ENCODE assay signal across 8 mouse cellular contexts in genomic region chr14:55671833-55672740, GRCm38 (mm10). TPM values are rescaled to one million over a fixed set of nuclear protein-coding genes. Genes with fewer than 3 reads are reported as not detected.
A peak's percentile ranks its signal among the peaks of the same experiment; 100 is the strongest.
DNase-seq lines count a peak whose midpoint lies in the region; ATAC-seq and TF ChIP-seq lines count a peak whose summit lies in the region.

Gene Gmpr2 (plus strand): TSS chr14:55671941.
Gene Nedd8 (minus strand): TSS chr14:55672124.

- TF ChIP-seq POLR2A in MEL (IDR thresholded peaks at IDR 0.05; ENCODE audit: control insufficient read depth in 1 of 2, insufficient read depth in 1 of 2, low read depth in 1 of 2, low read length in 2 of 2, poor library complexity in 1 of 2): peak; percentile 40 to 74; a peak in 1 of 4 replicates
- peak; percentile 77 for TF ChIP-seq POLR2A in cerebellum, adult 2 months (IDR thresholded peaks at IDR 0.05; ENCODE audit: borderline replicate concordance, insufficient read depth, low read length)

- peak; percentile 99 for ATAC-seq in forebrain, postnatal 0 days
- ATAC-seq in lung, embryonic 15.5 days (ENCODE audit: borderline replicate concordance, extremely low read depth, low FRiP score, low TSS enrichment): peak; percentile 99

- H3K36me3 ChIP-seq in MEL (ENCODE audit: control insufficient read depth in 1 of 2, insufficient read depth in 2 of 2, low read length in 2 of 2): peaks cover 0 to 37% of the 10 kb centered on the region in 2 experiments; a peak in 2 of 4 replicates
- peaks cover 9% of the 10 kb centered on the region for H3K36me3 ChIP-seq in forebrain, postnatal 0 days (ENCODE audit: insufficient read depth)
- H3K36me3 ChIP-seq in lung, embryonic 15.5 days: peaks cover 31% of the 10 kb centered on the region

- no peaks in the 10 kb centered on the region for H3K9me3 ChIP-seq in MEL (replicated peaks; ENCODE audit: insufficient read depth, low read length)
- no peaks in the 10 kb centered on the region for H3K9me3 ChIP-seq in forebrain, postnatal 0 days (ENCODE audit: low read length)
- no peaks in the 10 kb centered on the region for H3K9me3 ChIP-seq in lung, embryonic 15.5 days

- H3K79me2 ChIP-seq in MEL (ENCODE audit: control insufficient read depth, insufficient read depth, low read length, poor library complexity): peaks cover 30% of the 10 kb centered on the region

- TF ChIP-seq RAD21 in MEL (IDR thresholded peaks at IDR 0.05; ENCODE audit: low read depth, low read length): no peak

- peak within 1 kb of the TSS; percentile 78 for H3K9ac ChIP-seq in MEL (ENCODE audit: control insufficient read depth, low read depth, low read length, poor library complexity, severe bottlenecking)
- H3K9ac ChIP-seq in forebrain, postnatal 0 days: peak within 1 kb of the TSS; percentile 65
- H3K9ac ChIP-seq in lung, embryonic 15.5 days: peak within 1 kb of the TSS; percentile 89

- under 1% methylated on average over 38 of the region's 38 CpGs for WGBS in cerebellum, adult 2 months
- under 1% methylated on average over 38 of the region's 38 CpGs for WGBS in forebrain, postnatal 0 days
- WGBS in lung, embryonic 15.5 days: 1% methylated on average over 38 of the region's 38 CpGs

- peaks cover 7 to 15% of the 10 kb centered on the region in 2 experiments; a peak in 3 of 4 replicates for H3K4me1 ChIP-seq in MEL (ENCODE audit: control insufficient read depth in 1 of 2, insufficient read depth in 2 of 2, low read length in 2 of 2)
- no peaks in the 10 kb centered on the region; the same call in 1 of the 2 replicates for H3K4me1 ChIP-seq in cerebellum, adult 2 months (ENCODE audit: control insufficient read depth, insufficient read depth, low read length)
- peaks cover 16% of the 10 kb centered on the region for H3K4me1 ChIP-seq in forebrain, postnatal 0 days (ENCODE audit: insufficient read depth)
- H3K4me1 ChIP-seq in lung, embryonic 15.5 days: peaks cover 18% of the 10 kb centered on the region

- peak within 1 kb of the TSS; percentile 69 to 70 for H3K4me3 ChIP-seq in MEL (ENCODE audit: control insufficient read depth in 1 of 2, insufficient read depth in 1 of 2, low read depth in 2 of 2, low read length in 2 of 2)
- peak within 1 kb of the TSS; percentile 93 for H3K4me3 ChIP-seq in cerebellum, adult 2 months (replicated peaks; ENCODE audit: insufficient read depth, low read depth, low read length)
- peak within 1 kb of the TSS; percentile 85 for H3K4me3 ChIP-seq in forebrain, postnatal 0 days (ENCODE audit: low read depth, low read length)
- peak within 1 kb of the TSS; percentile 85 for H3K4me3 ChIP-seq in lung, embryonic 15.5 days

- no peak for TF ChIP-seq CTCF in MEL (IDR thresholded peaks at IDR 0.05 in 2 of 3, conservative IDR thresholded peaks at IDR 0.05 in 1 of 3; ENCODE audit: control insufficient read depth in 1 of 3, insufficient read depth in 1 of 3, low read depth in 2 of 3, low read length in 3 of 3, poor library complexity in 1 of 3, severe bottlenecking in 1 of 3)
- no peak for TF ChIP-seq CTCF in cerebellum, adult 2 months (IDR thresholded peaks at IDR 0.05; ENCODE audit: borderline replicate concordance, insufficient read depth, low read depth, low read length)
- TF ChIP-seq CTCF in forebrain, postnatal 0 days (IDR thresholded peaks at IDR 0.05; ENCODE audit: low read depth): 0 out of 2 replicates have a peak, but pooled peaks have one; percentile 18

- H3K4me2 ChIP-seq in forebrain, postnatal 0 days (ENCODE audit: low read depth): peak within 1 kb of the TSS; percentile 83
- H3K4me2 ChIP-seq in lung, embryonic 15.5 days: peak within 1 kb of the TSS; percentile 81

- peak; percentile 44 to 54 for TF ChIP-seq EP300 in MEL (IDR thresholded peaks at IDR 0.05; ENCODE audit: low read depth in 1 of 2, low read length in 2 of 2)

- H3K27me3 ChIP-seq in MEL (ENCODE audit: control insufficient read depth in 1 of 2, insufficient read depth in 2 of 2, low read length in 2 of 2): no peaks in the 10 kb centered on the region
- H3K27me3 ChIP-seq in cerebellum, adult 2 months (ENCODE audit: control insufficient read depth, insufficient read depth, low read length): no peaks in the 10 kb centered on the region
- no peaks in the 10 kb centered on the region for H3K27me3 ChIP-seq in forebrain, postnatal 0 days (ENCODE audit: insufficient read depth, low read length)
- no peaks in the 10 kb centered on the region for H3K27me3 ChIP-seq in lung, embryonic 15.5 days

- H3K27ac ChIP-seq in MEL (ENCODE audit: control insufficient read depth, low read depth, low read length): peak within 1 kb of the TSS; percentile 93
- peak within 1 kb of the TSS; percentile 89 for H3K27ac ChIP-seq in cerebellum, adult 2 months (ENCODE audit: insufficient read depth, low read length)
- peak within 1 kb of the TSS; percentile 89 for H3K27ac ChIP-seq in forebrain, postnatal 0 days (ENCODE audit: low read depth, low read length)
- peak within 1 kb of the TSS; percentile 83 for H3K27ac ChIP-seq in lung, embryonic 15.5 days

- peak; percentile 100 for DNase-seq in MEL (ENCODE audit: low read depth, low spot score)
- DNase-seq in cerebellum, adult 2 months: peak; percentile 94 to 95
- peak; percentile 95 for DNase-seq in forebrain, postnatal 0 days
- peak; percentile 86 for DNase-seq in heart, postnatal 4 days
- DNase-seq in layer of hippocampus, adult 8-10 months (ENCODE audit: low spot score in 2 of 2): peak; percentile 95
- peak; percentile 92 for DNase-seq in ovary, adult 18-20 months (ENCODE audit: low spot score)
- peak; percentile 93 for DNase-seq in thymus, postnatal 0 days (ENCODE audit: low spot score)

TF ChIP-seq in MEL, 35 proteins besides CTCF, POLR2A, EP300 and RAD21:
- peak; percentile 97 for TF ChIP-seq MXI1 (IDR thresholded peaks at IDR 0.05; ENCODE audit: low read depth, low read length)
- peak; percentile 100 for TF ChIP-seq KAT2A (conservative IDR thresholded peaks at IDR 0.05; ENCODE audit: low read depth, low read length)
- peak; percentile 96 for TF ChIP-seq MAX (IDR thresholded peaks at IDR 0.05; ENCODE audit: low read length)
- peak; percentile 49 for TF ChIP-seq TBP (IDR thresholded peaks at IDR 0.05; ENCODE audit: low read depth, low read length)
- TF ChIP-seq ZNF384 (IDR thresholded peaks at IDR 0.05; ENCODE audit: low read depth, low read length): peak; percentile 53
- TF ChIP-seq TCF12 (IDR thresholded peaks at IDR 0.05; ENCODE audit: low read depth, low read length): 0 out of 2 replicates have a peak, but pooled peaks have one; percentile 23
- TF ChIP-seq RCOR1 (IDR thresholded peaks at IDR 0.05; ENCODE audit: low read depth, low read length): peak; percentile 15; the same call in 1 of the 2 replicates
- 0 out of 2 replicates have a peak, but pooled peaks have one; percentile 50 for TF ChIP-seq ZMIZ1 (IDR thresholded peaks at IDR 0.05; ENCODE audit: low read depth, low read length)
- TF ChIP-seq MAFK (IDR thresholded peaks at IDR 0.05; ENCODE audit: borderline replicate concordance, low read depth, low read length): no peak
- TF ChIP-seq JUND (IDR thresholded peaks at IDR 0.05; ENCODE audit: low read depth, low read length): no peak
- peak; percentile 98 for TF ChIP-seq SIN3A (IDR thresholded peaks at IDR 0.05; ENCODE audit: low read length)
- TF ChIP-seq CHD2 (IDR thresholded peaks at IDR 0.05; ENCODE audit: low read length): peak; percentile 72
- TF ChIP-seq POLR2AphosphoS5 (IDR thresholded peaks at IDR 0.05; ENCODE audit: borderline replicate concordance, low read depth, low read length): no peak
- peak; percentile 97 for TF ChIP-seq HCFC1 (IDR thresholded peaks at IDR 0.05; ENCODE audit: low read depth, low read length)
- TF ChIP-seq ETS1 (IDR thresholded peaks at IDR 0.05; ENCODE audit: low read depth, low read length): peak; percentile 69
- TF ChIP-seq ELF1 (IDR thresholded peaks at IDR 0.05; ENCODE audit: low read depth, low read length): peak; percentile 83
- peak; percentile 80 for TF ChIP-seq NELFE (IDR thresholded peaks at IDR 0.05; ENCODE audit: low read depth, low read length)
- TF ChIP-seq MYB (IDR thresholded peaks at IDR 0.05; ENCODE audit: low read depth, low read length): peak; percentile 64
- 0 out of 2 replicates have a peak, but pooled peaks have one; percentile 50 for TF ChIP-seq E2F4 (IDR thresholded peaks at IDR 0.05; ENCODE audit: borderline replicate concordance, low read depth, low read length)
- TF ChIP-seq ZKSCAN1 (IDR thresholded peaks at IDR 0.05; ENCODE audit: low read depth, low read length): no peak
- peak; percentile 97 for TF ChIP-seq MYC (IDR thresholded peaks at IDR 0.05; ENCODE audit: low read depth, low read length)
- peak; percentile 82 for TF ChIP-seq POLR2AphosphoS2 (IDR thresholded peaks at IDR 0.05; ENCODE audit: low read length)
- TF ChIP-seq MEF2A (IDR thresholded peaks at IDR 0.05; ENCODE audit: extremely low read depth, insufficient replicate concordance, low read depth, low read length, poor library complexity, severe bottlenecking): no peak

RNA-seq across cellular contexts. Expression of gene Gmpr2, which starts in this region (rescaled TPM):
- total RNA-seq in MEL (2012; rRNA removed): 22.3 and 24.5 TPM in 2 replicates
- polyA plus RNA-seq in MEL (2012; ENCODE audit: insufficient read depth in 1 of 2, insufficient read length in 2 of 2, low read depth in 1 of 2, low replicate concordance in 2 of 2, missing spikeins in 1 of 2): 10 to 100 TPM in 1 of 2 experiments, not detected in 1; 28.8 TPM
- 29.2 and 29.6 TPM in 2 replicates for polyA plus RNA-seq in cerebellum, adult 2 months (2012; rRNA removed)
- total RNA-seq in forebrain, postnatal 0 days (2014; rRNA removed): 19.9 and 26.9 TPM in 2 replicates
- 37.3 and 40.9 TPM in 2 replicates for polyA plus RNA-seq in forebrain, postnatal 0 days (2015; fragmentation: Nextera tagmentation; extraction: Ambion mirVana)
- total RNA-seq in heart, postnatal 4 days (2021): 10 to 100 TPM; 16.6 to 21.0 TPM
- total RNA-seq in layer of hippocampus, adult 8-10 months (2022): 10 to 100 TPM; 25.2 to 31.1 (median 28.6) TPM
- 60.2 and 68.1 TPM in 2 replicates for polyA plus RNA-seq in lung, embryonic 15.5 days (2015; fragmentation: Nextera tagmentation; extraction: Ambion mirVana)
- 67.1 and 71.3 TPM in 2 replicates for polyA plus RNA-seq in thymus, postnatal 0 days (2015; fragmentation: Nextera tagmentation; extraction: Ambion mirVana)

RNA-seq across cellular contexts. Expression of gene Nedd8, which starts in this region (rescaled TPM):
- total RNA-seq in MEL (2012; rRNA removed): 515 and 516 TPM in 2 replicates
- 100 to 1,000 TPM in 1 of 2 experiments, not detected in 1; 528 TPM for polyA plus RNA-seq in MEL (2012; ENCODE audit: insufficient read depth in 1 of 2, insufficient read length in 2 of 2, low read depth in 1 of 2, low replicate concordance in 2 of 2, missing spikeins in 1 of 2)
- 414 and 434 TPM in 2 replicates for polyA plus RNA-seq in cerebellum, adult 2 months (2012; rRNA removed)
- total RNA-seq in forebrain, postnatal 0 days (2014; rRNA removed): 132 and 192 TPM in 2 replicates
- polyA plus RNA-seq in forebrain, postnatal 0 days (2015; fragmentation: Nextera tagmentation; extraction: Ambion mirVana): 593 and 742 TPM in 2 replicates
- 100 to 1,000 TPM; 296 to 328 TPM for total RNA-seq in heart, postnatal 4 days (2021)
- total RNA-seq in layer of hippocampus, adult 8-10 months (2022): 100 to 1,000 TPM; 290 to 309 (median 300) TPM
- 509 and 542 TPM in 2 replicates for polyA plus RNA-seq in lung, embryonic 15.5 days (2015; fragmentation: Nextera tagmentation; extraction: Ambion mirVana)
- 529 and 550 TPM in 2 replicates for polyA plus RNA-seq in thymus, postnatal 0 days (2015; fragmentation: Nextera tagmentation; extraction: Ambion mirVana)

Comparison
In these comparisons a context has a peak if more than half of its experiments do, and no peak if none do; other contexts are left out.
1. Peak in every context shown above with its lines: DNase-seq, ATAC-seq, H3K4me3 ChIP-seq and H3K27ac ChIP-seq.